Mouse (Mus musculus) liver, embryonic 14.5 days (tissue): ENCODE results near the gene Strip2. TPM values are rescaled to one million over a fixed set of nuclear protein-coding genes. Genes with fewer than 3 reads are reported as not detected.
A peak's percentile ranks its signal among the peaks of the same experiment; 100 is the strongest.

Experiments
- ATAC-seq: fragments of 200-750 bp; cut with Nextera tagmentation; 2 replicates; pipeline ENCODE4 v1.8.0; 2017; ENCODE audit warnings: moderate number of reproducible peaks, mild to moderate bottlenecking, moderate library complexity; ENCODE audit not compliant: insufficient read depth
- DNase-seq, 3 experiments: peaks; one replicate each; pipeline ENCODE4 v3.0.0-alpha.2; 2012 to 2013; ENCODE audit warnings: low read depth in 3 of 3, low spot score in 3 of 3
- H3K27ac ChIP-seq: fragments of 300-500 bp; sonication (generic); 2 replicates; pipeline ENCODE4 v1.5.1; 2014; ENCODE audit warnings: moderate library complexity, mild to moderate bottlenecking, control low read depth, inconsistent platforms
- H3K27me3 ChIP-seq: fragments of 300-500 bp; sonication (generic); 2 replicates; pipeline ENCODE4 v1.6.1; 2014; ENCODE audit warnings: mild to moderate bottlenecking, low read length, moderate library complexity; ENCODE audit not compliant: control insufficient read depth, insufficient read depth
- H3K36me3 ChIP-seq: fragments of 300-500 bp; sonication (generic); replicated peaks from 2 replicates; pipeline ENCODE4 v1.6.1; 2014; ENCODE audit warnings: low read depth; ENCODE audit not compliant: control insufficient read depth, insufficient read depth
- H3K4me1 ChIP-seq, 2 experiments: fragments of 200-500 bp in 1 of 2; fragments of 300-500 bp in 1 of 2; sonication (generic) in 1 of 2; replicated peaks; 2 replicates each; pipeline ENCODE4 v1.6.1; 2012 to 2014; ENCODE audit warnings: antibody characterized with exemption in 1 of 2, inconsistent platforms in 1 of 2, low read length in 1 of 2; ENCODE audit not compliant: control insufficient read depth in 2 of 2, insufficient read depth in 2 of 2
- H3K4me2 ChIP-seq: fragments of 300-500 bp; sonication (generic); 2 replicates; pipeline ENCODE4 v1.6.1; 2014; ENCODE audit warnings: low read depth, mild to moderate bottlenecking, control low read depth, moderate library complexity
- H3K4me3 ChIP-seq, 2 experiments: fragments of 200-500 bp in 1 of 2; fragments of 300-500 bp in 1 of 2; sonication (generic) in 1 of 2; 2 replicates each; pipeline ENCODE4 v1.5.1; 2012 to 2014; ENCODE audit warnings: low read depth in 2 of 2, low read length in 2 of 2, mild to moderate bottlenecking in 2 of 2, control low read depth in 1 of 2, inconsistent platforms in 1 of 2, moderate library complexity in 1 of 2; ENCODE audit not compliant: insufficient read depth in 1 of 2
- H3K9ac ChIP-seq: fragments of 300-500 bp; sonication (generic); replicated peaks from 2 replicates; pipeline ENCODE4 v1.6.1; 2014; ENCODE audit warnings: mild to moderate bottlenecking, control low read depth, moderate library complexity
- H3K9me3 ChIP-seq: fragments of 300-500 bp; sonication (generic); 2 replicates; pipeline ENCODE4 v1.6.1; 2016; ENCODE audit warnings: low read length, mixed read lengths; ENCODE audit not compliant: control insufficient read depth
- CTCF ChIP-seq: IDR thresholded peaks from 2 replicates; pipeline ENCODE4 v1.5.1; 2016; ENCODE audit warnings: antibody characterized with exemption, low read depth, control low read depth
- EP300 ChIP-seq: IDR thresholded peaks from 2 replicates; pipeline ENCODE4 v1.6.1; 2016; ENCODE audit warnings: antibody characterized with exemption, low read depth
- WGBS: fragments of 180-500 bp; shearing (Covaris S2); extraction: QIAGEN DNeasy Blood & Tissue Kit; methylation state at CpG from one replicate; pipeline ENCODE4 v1.1.7; 2014; ENCODE audit not compliant: insufficient replicate concordance; 5-methylcytosine and 5-hydroxymethylcytosine counted together
- polyA plus RNA-seq, 2 experiments: library from polyadenylated mRNA; depleted of rRNA in 1 of 2; stranded (reverse) in 1 of 2; unstranded in 1 of 2; fragments of >200 nt; fragmentation: Nextera tagmentation in 1 of 2; extraction: Ambion mirVana in 1 of 2; gene quantifications; 2 replicates each; pipeline versions ENCODE4 v1.2.1 to v1.2.3; 2012 to 2014

The Strip2 gene
- 0.36 and 0.41 TPM in 2 replicates for polyA plus RNA-seq (2012; rRNA removed)
- 0.42 and 0.77 TPM in 2 replicates for polyA plus RNA-seq (2014; fragmentation: Nextera tagmentation; extraction: Ambion mirVana)

DNA sequence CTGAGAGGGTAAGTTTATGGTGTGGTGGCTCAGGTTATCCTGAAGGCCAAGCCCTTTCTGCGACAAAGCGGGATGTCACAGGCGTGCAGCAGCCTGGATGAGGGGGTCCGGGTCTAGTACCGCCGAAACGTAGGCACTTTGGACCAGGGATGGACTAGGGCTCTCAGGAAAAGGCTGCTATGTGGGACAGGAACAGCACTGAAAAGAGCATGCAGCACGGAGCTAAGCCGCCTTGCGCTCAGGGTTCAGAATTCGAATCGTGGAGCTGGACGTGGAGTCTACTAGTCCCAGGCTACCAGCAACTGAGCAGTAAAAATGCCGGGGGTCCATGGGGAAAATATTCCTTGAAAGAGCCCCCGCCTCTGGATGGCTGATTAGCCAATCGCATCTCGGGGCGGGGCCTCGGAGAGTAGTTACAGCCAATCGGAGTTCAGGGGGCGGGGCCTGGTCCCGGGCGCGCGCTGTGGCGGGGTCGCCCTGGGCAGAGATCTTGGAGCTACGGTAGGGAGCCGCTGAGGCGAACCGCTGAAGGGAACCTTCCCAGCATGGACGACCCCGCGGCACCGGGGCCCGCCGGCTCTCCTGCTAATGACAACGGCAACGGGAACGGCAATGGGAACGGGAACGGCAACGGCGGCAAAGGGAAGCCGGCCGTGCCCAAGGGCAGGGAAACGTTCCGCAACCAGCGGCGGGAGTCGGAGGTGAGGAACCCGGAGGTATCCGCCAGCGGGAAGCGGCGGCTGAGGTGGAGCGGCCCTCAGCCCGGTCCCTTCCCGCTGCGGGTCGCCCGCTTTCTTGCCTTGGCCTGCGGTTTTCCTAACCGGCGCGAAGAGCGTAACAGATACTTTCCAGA lies at the start of gene Strip2:
Gene Strip2 (plus strand): TSS at position 483 of the 853 bp plus-strand sequence.
- peak within 1 kb of the TSS; percentile 71 to 77 for H3K4me3 ChIP-seq
- H3K9ac ChIP-seq: peak within 1 kb of the TSS; percentile 55
- DNase-seq: peak; percentile 65 to 73 (median 71)
- ATAC-seq: peak; percentile 98
- H3K9me3 ChIP-seq: no peaks in the 10 kb centered on the region
- H3K27ac ChIP-seq: no peak within 1 kb of the TSS
- no peaks in the 10 kb centered on the region for H3K36me3 ChIP-seq
- TF ChIP-seq EP300 (no peak), CTCF (no peak)
- peak within 1 kb of the TSS; percentile 92 for H3K4me2 ChIP-seq
- under 1% methylated on average over 67 of the region's 67 CpGs for WGBS
- peaks cover 23% of the 10 kb centered on the region for H3K27me3 ChIP-seq
- H3K4me1 ChIP-seq: peaks cover 0 to 13% of the 10 kb centered on the region in 2 experiments; a peak in 2 of 4 replicates

DNA sequence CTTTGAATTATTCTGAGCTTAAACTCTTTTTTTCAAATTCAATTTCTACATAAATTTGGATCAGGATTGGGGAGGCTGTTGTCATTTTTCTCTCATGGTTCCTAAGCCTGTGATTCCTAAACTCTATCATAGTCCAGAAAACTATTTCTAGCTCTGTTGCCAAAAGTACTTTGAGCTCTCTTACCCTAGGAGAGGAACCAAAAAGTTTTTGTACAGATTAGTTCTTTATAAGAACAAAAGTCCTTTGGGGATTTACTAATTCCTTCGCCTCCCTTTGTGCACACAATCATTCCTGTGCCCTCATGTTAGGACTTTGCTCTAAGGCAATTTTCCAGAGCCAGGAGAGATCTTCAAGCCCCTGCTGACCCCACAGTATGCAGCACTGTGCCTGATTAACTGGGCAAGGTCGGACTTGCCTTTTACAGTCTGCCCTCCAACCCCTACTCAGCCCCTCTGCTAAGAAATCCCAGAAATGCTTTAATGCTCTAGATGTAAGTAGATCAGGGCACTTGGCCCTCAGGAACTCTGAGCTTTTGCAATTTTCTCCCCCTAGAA lies 48.4 kb upstream of the Strip2 start:
- Histone ChIP-seq H3K36me3 (no peaks in the 10 kb centered on the region), H3K4me1 (no peaks in the 10 kb centered on the region), H3K9me3 (no peaks in the 10 kb centered on the region), H3K9ac (no peak overlapping the region), H3K27ac (no peak overlapping the region), H3K4me2 (no peak overlapping the region), H3K27me3 (no peaks in the 10 kb centered on the region), H3K4me3 (no peak overlapping the region)
- whole genome bisulfite sequencing: 77% methylated on average over 2 of the region's 2 CpGs
- ATAC-seq: no peak
- no peak for DNase-seq
- no peak for TF ChIP-seq EP300
- TF ChIP-seq CTCF: no peak

- Histone ChIP-seq H3K4me2 (no peak overlapping the region), H3K9ac (no peak overlapping the region), H3K27me3 (no peaks in the 10 kb centered on the region), H3K9me3 (no peaks in the 10 kb centered on the region), H3K36me3 (no peaks in the 10 kb centered on the region), H3K27ac (no peak overlapping the region), H3K4me1 (peaks cover 0 to 4% of the 10 kb centered on the region in 2 experiments; a peak in 2 of 4 replicates), H3K4me3 (no peak overlapping the region)
- 55% methylated on average over 2 of the region's 2 CpGs for WGBS
- DNase-seq (no peak), ATAC-seq (peak; percentile 66; the same call in 1 of the 2 replicates)
- no peak for TF ChIP-seq CTCF
- TF ChIP-seq EP300: no peak
Measured at GRCm38 (mm10) chr6:29873654-29874053, 43.2 kb upstream of the Strip2 start.

DNA sequence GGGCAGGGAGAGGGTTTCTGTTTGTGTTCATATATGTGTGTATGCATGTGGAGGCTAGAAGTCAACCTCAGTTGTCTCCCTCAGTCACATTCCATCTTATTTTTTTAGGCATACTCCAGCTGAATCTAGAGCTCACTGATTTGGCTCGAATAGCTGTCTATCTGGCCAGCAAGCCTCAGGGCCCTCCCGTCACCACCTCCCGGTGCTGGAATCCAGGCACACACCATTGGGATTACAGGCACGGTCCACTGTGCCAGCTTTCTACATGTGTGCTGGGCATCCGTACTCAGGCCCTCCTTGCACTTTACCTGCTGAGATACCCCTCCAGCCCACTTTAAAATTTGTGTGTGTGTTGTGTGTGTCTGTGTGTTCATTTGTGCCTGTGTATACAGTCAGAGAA lies 41.2 kb upstream of the Strip2 start:
- TF ChIP-seq EP300 (no peak), CTCF (no peak)
- H3K27me3 ChIP-seq: no peaks in the 10 kb centered on the region
- H3K4me3 ChIP-seq: no peak overlapping the region
- no peak overlapping the region for H3K27ac ChIP-seq
- WGBS: 81% methylated on average over 5 of the region's 5 CpGs
- ATAC-seq (no peak), DNase-seq (no peak)
- H3K4me1 ChIP-seq: peaks cover 0 to 4% of the 10 kb centered on the region in 2 experiments; a peak in 2 of 4 replicates
- no peak overlapping the region for H3K9ac ChIP-seq
- no peak overlapping the region for H3K4me2 ChIP-seq
- H3K36me3 ChIP-seq: no peaks in the 10 kb centered on the region
- H3K9me3 ChIP-seq: no peaks in the 10 kb centered on the region

- 78% methylated on average over 4 of the region's 4 CpGs for WGBS
- H3K27ac ChIP-seq: no peak overlapping the region
- no peaks in the 10 kb centered on the region for H3K36me3 ChIP-seq
- DNase-seq: no peak
- no peak for TF ChIP-seq EP300
- no peak for TF ChIP-seq CTCF
- H3K4me1 ChIP-seq: peaks cover 0 to 4% of the 10 kb centered on the region in 2 experiments; a peak in 2 of 4 replicates
- no peak for ATAC-seq
- no peak overlapping the region for H3K9ac ChIP-seq
- H3K27me3 ChIP-seq: no peaks in the 10 kb centered on the region
- H3K9me3 ChIP-seq: no peaks in the 10 kb centered on the region
- no peak overlapping the region for H3K4me2 ChIP-seq
- no peak overlapping the region for H3K4me3 ChIP-seq
Measured at GRCm38 (mm10) chr6:29876782-29877181, 40.0 kb upstream of the Strip2 start.
